Mouse (Mus musculus): Measurements from ENCODE around the gene Ptgis. TPM values are rescaled to one million over a fixed set of nuclear protein-coding genes. Genes with fewer than 3 reads are reported as not detected.
"Not testable (repeated sequence)": the region's sequence is repeated elsewhere in the genome, so short reads cannot be mapped to it uniquely, and the experiment has no call there.

The Ptgis gene
- polyA plus RNA-seq, 1 experiment = 78.8 TPM

DNA sequence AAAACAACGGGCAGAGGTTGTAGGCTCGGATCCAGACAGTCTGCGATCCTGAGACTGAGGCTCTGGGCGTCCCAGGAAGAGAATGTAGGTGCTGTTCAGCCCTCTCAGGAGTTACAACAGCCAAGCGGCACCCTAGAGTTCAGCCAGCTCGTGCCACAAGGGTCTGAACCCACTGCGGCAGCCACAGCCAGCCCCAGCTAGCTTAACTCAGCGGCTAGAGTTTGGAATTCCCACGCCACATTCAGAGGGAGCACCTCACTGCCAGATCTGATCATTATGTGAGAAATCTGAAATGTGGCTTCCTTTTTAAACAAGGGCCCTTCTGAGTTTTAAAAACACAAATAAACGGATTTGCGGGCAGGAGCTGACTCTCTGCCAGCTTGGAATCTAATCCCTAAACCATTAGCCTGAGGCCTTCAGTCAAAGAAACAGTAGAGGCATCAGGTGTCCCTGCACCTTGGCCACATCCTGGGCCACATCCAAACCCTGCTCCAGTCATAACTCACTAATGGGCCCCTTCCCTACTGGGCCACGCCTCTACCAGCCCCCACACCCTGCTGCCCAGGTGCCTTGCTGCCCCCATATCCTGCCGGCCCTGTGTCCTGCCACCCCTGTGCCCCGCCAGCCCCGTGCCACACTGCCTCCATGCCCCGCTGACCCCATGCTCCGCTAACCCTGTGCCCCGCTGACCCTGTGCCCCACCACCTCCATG is 34.3 kb downstream of the Ptgis start:
- TF ChIP-seq CTCF (IDR thresholded peaks at IDR 0.05; ENCODE audit: control insufficient read depth, insufficient read depth, insufficient read length) (no peak), CEBPB (IDR thresholded peaks at IDR 0.05; ENCODE audit: low read depth) (no peak), MYOG (IDR thresholded peaks at IDR 0.05; ENCODE audit: control insufficient read depth, extremely low read depth, insufficient read length) (no peak), MAX (IDR thresholded peaks at IDR 0.05) (no peak), USF1 (IDR thresholded peaks at IDR 0.05; ENCODE audit: low read depth) (no peak), MYOD1 (IDR thresholded peaks at IDR 0.05; ENCODE audit: control insufficient read depth, insufficient read length, low read depth) (no peak), FOSL1 (IDR thresholded peaks at IDR 0.05; ENCODE audit: insufficient read depth, low read length, poor library complexity, severe bottlenecking) (no peak)
- Histone ChIP-seq H3ac (ENCODE audit: control insufficient read depth, insufficient read length, low read depth) (no peak overlapping the region), H3K79me3 (ENCODE audit: low read depth) (no peaks in the 10 kb centered on the region), H3K36me3 (ENCODE audit: control insufficient read depth, insufficient read depth) (no peaks in the 10 kb centered on the region), H3K27me3 (ENCODE audit: control insufficient read depth, insufficient read depth, insufficient read length) (no peaks in the 10 kb centered on the region), H3K79me2 (ENCODE audit: control insufficient read depth, insufficient read depth) (no peaks in the 10 kb centered on the region), H3K4me3 (ENCODE audit: insufficient read depth, poor library complexity, severe bottlenecking) (no peak overlapping the region)

- H3K27me3 ChIP-seq (ENCODE audit: control insufficient read depth, insufficient read depth, insufficient read length); H3K4me3 ChIP-seq (ENCODE audit: insufficient read depth, poor library complexity, severe bottlenecking); H3ac ChIP-seq (ENCODE audit: control insufficient read depth, insufficient read length, low read depth); H3K79me3 ChIP-seq (ENCODE audit: low read depth); H3K36me3 ChIP-seq (ENCODE audit: control insufficient read depth, insufficient read depth); H3K79me2 ChIP-seq (ENCODE audit: control insufficient read depth, insufficient read depth): not testable (repeated sequence)
Measured at GRCm38 (mm10) chr2:167204686-167205085, 35.7 kb downstream of the Ptgis start.

DNA sequence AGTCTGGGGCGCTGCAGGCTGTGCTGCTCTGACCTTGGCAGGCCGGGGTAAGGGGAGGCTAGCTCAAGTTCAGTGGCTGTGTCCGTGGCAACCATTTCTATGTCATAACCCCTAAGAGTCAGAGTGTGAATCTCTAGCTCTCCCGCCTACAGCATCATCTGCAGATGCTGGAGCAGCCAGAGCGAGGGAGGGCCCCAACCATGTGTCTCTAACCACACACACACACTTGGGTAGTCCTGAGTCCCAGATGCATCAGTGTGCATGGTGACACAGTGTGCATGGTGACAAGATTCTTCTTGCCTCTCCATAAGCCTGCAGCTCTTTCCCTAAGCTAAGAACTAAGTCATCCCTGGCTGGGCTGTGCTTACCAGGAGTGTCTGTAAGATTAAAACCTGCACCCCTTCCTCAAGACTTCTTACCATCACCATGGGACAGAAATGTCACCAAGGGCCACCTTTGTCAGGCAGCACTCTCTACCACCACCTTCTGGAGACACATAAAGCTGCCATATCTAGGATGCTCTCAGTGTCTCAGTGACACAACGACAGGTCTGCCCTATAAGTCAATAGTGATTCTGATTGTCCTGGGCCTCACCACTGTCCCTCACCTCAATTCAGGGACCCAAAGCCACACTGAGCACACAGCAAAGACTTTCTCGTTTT is 36.8 kb downstream of the Ptgis start:
- no peaks in the 10 kb centered on the region for H3K27me3 ChIP-seq (ENCODE audit: control insufficient read depth, insufficient read depth, insufficient read length)
- H3K79me2 ChIP-seq (ENCODE audit: control insufficient read depth, insufficient read depth) = no peaks in the 10 kb centered on the region
- H3K79me3 ChIP-seq (ENCODE audit: low read depth) = no peaks in the 10 kb centered on the region
- H3K4me3 ChIP-seq (ENCODE audit: insufficient read depth, poor library complexity, severe bottlenecking) = no peak overlapping the region
- TF ChIP-seq MAX (IDR thresholded peaks at IDR 0.05) = no peak
- no peak for TF ChIP-seq CTCF (IDR thresholded peaks at IDR 0.05; ENCODE audit: control insufficient read depth, insufficient read depth, insufficient read length)
- no peak for TF ChIP-seq FOSL1 (IDR thresholded peaks at IDR 0.05; ENCODE audit: insufficient read depth, low read length, poor library complexity, severe bottlenecking)
- no peak for TF ChIP-seq MYOG (IDR thresholded peaks at IDR 0.05; ENCODE audit: control insufficient read depth, extremely low read depth, insufficient read length)
- no peak for TF ChIP-seq MYOD1 (IDR thresholded peaks at IDR 0.05; ENCODE audit: control insufficient read depth, insufficient read length, low read depth)
- TF ChIP-seq CEBPB (IDR thresholded peaks at IDR 0.05; ENCODE audit: low read depth) = no peak
- TF ChIP-seq USF1 (IDR thresholded peaks at IDR 0.05; ENCODE audit: low read depth) = no peak
- no peaks in the 10 kb centered on the region for H3K36me3 ChIP-seq (ENCODE audit: control insufficient read depth, insufficient read depth)
- H3ac ChIP-seq (ENCODE audit: control insufficient read depth, insufficient read length, low read depth) = no peak overlapping the region

DNA sequence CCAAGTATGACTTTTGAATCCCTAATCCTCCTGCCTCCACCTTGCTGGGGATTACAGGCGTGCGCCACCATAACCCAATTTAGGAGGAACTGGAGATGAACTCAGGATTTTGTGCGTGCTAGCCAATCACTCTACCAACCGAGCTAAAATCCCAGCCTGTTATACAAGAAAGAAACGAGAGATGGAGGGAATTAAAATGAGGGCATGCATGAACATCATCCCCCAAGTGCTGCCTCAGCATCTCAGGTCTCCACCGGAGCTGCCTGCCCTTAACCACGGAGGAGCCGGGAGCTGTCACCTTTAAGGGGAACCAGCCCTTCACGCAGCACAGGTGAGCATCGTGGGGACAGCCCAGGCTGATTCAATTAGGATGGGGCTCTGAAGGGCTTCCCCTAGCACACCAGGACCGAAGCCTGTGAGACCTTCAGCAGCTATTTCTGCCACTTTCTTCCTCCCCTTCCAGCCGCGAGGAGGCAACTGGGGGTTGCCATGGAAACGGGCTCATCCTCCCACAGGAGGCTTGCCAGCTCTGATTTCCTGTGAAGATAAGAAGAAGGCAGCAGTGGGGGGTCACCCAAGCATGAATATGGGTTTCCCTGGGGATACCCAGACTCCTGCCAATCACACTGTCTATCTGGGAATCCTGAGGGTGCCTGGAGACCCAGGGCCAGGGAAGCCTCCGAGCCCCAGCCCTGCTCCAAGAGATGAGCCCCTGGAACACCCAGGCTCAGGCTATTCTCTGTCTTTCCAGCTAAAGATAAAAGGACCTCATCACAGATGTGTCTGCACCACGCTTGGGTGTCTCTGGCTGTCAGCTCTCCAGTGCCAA is 38.7 kb downstream of the Ptgis start:
- Histone ChIP-seq H3K27me3 (ENCODE audit: control insufficient read depth, insufficient read depth, insufficient read length) (no peaks in the 10 kb centered on the region), H3K79me3 (ENCODE audit: low read depth) (no peaks in the 10 kb centered on the region), H3K4me3 (ENCODE audit: insufficient read depth, poor library complexity, severe bottlenecking) (no peak overlapping the region), H3K36me3 (ENCODE audit: control insufficient read depth, insufficient read depth) (no peaks in the 10 kb centered on the region), H3K79me2 (ENCODE audit: control insufficient read depth, insufficient read depth) (no peaks in the 10 kb centered on the region), H3ac (ENCODE audit: control insufficient read depth, insufficient read length, low read depth) (no peak overlapping the region)
- TF ChIP-seq MAX (IDR thresholded peaks at IDR 0.05) (no peak), CEBPB (IDR thresholded peaks at IDR 0.05; ENCODE audit: low read depth) (no peak), MYOG (IDR thresholded peaks at IDR 0.05; ENCODE audit: control insufficient read depth, extremely low read depth, insufficient read length) (no peak), USF1 (IDR thresholded peaks at IDR 0.05; ENCODE audit: low read depth) (no peak), CTCF (IDR thresholded peaks at IDR 0.05; ENCODE audit: control insufficient read depth, insufficient read depth, insufficient read length) (no peak), FOSL1 (IDR thresholded peaks at IDR 0.05; ENCODE audit: insufficient read depth, low read length, poor library complexity, severe bottlenecking) (no peak), MYOD1 (IDR thresholded peaks at IDR 0.05; ENCODE audit: control insufficient read depth, insufficient read length, low read depth) (no peak)

GRCm38 (mm10) chr2:167198660-167199427 is 41.6 kb downstream of the Ptgis start:
- Histone ChIP-seq H3K79me3 (ENCODE audit: low read depth) (no peaks in the 10 kb centered on the region), H3K4me3 (ENCODE audit: insufficient read depth, poor library complexity, severe bottlenecking) (no peak overlapping the region), H3ac (ENCODE audit: control insufficient read depth, insufficient read length, low read depth) (no peak overlapping the region), H3K36me3 (ENCODE audit: control insufficient read depth, insufficient read depth) (no peaks in the 10 kb centered on the region), H3K79me2 (ENCODE audit: control insufficient read depth, insufficient read depth) (no peaks in the 10 kb centered on the region), H3K27me3 (ENCODE audit: control insufficient read depth, insufficient read depth, insufficient read length) (no peaks in the 10 kb centered on the region)
- TF ChIP-seq USF1 (IDR thresholded peaks at IDR 0.05; ENCODE audit: low read depth) (no peak), MYOG (IDR thresholded peaks at IDR 0.05; ENCODE audit: control insufficient read depth, extremely low read depth, insufficient read length) (no peak), FOSL1 (IDR thresholded peaks at IDR 0.05; ENCODE audit: insufficient read depth, low read length, poor library complexity, severe bottlenecking) (no peak), MYOD1 (IDR thresholded peaks at IDR 0.05; ENCODE audit: control insufficient read depth, insufficient read length, low read depth) (no peak), MAX (IDR thresholded peaks at IDR 0.05) (no peak), CTCF (IDR thresholded peaks at IDR 0.05; ENCODE audit: control insufficient read depth, insufficient read depth, insufficient read length) (no peak), CEBPB (IDR thresholded peaks at IDR 0.05; ENCODE audit: low read depth) (no peak)
